Mouse (Mus musculus): ENCODE results near the gene Gm3012. TPM values are rescaled to one million over a fixed set of nuclear protein-coding genes. Genes with fewer than 3 reads are reported as not detected.
"Not testable (repeated sequence)": the region's sequence is repeated elsewhere in the genome, so short reads cannot be mapped to it uniquely, and the experiment has no call there.

Gene Gm3012
- not detected for total RNA-seq (2021)
- long read RNA-seq, experiment 1 = 0 reads
- long read RNA-seq, experiment 2 = 0 reads

DNA sequence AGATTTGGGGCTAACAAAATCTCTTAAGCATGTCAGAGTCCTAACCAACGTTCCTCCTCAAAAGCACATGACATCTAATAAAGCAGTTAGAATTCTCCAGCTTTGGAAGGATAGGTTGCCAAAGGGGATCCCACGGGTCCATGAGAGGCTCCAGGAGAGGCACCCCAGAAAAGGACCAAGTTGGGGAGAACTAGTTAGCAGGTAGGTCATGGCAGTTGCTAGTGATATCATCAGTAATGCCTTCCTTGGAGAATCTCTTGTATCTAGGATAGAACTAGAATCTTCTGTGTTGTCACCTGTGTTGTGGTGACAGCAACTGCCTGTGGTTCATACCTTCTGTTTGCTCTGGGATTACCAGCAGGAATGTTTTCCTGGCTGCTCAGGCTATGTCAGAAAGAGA lies at the start of gene Gm3012:
Gene Gm3012 (plus strand): TSS at position 301 of the 400 bp plus-strand sequence.
- not testable (repeated sequence) for DNase-seq (ENCODE audit: low spot score in 2 of 2)

DNA sequence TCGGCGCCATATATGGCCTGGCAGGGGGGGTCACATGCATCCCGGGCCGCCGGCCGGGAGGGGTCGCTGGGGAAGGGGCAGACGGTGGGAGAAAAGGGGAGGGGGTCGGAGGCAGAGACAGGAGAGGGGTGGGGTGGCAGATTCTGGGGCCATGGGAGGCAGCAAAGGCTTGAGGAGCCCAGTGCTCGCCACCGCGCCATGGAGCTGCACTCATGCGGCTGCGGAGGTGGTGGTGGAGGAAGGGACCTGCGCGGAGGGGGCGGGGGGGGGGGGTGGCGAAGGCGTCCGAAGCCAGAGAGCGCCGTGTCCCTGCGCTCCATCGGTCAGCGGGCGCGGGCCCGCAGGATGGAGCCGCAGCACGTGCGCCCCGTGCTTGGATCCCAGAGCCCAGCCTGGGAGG lies 17.4 kb downstream of the Gm3012 start, which contains the start of gene Gm3020:
Gene Gm3020 (plus strand): TSS at position 301 of the 400 bp plus-strand sequence.
- not testable (repeated sequence) for DNase-seq (ENCODE audit: low spot score in 2 of 2)

DNA sequence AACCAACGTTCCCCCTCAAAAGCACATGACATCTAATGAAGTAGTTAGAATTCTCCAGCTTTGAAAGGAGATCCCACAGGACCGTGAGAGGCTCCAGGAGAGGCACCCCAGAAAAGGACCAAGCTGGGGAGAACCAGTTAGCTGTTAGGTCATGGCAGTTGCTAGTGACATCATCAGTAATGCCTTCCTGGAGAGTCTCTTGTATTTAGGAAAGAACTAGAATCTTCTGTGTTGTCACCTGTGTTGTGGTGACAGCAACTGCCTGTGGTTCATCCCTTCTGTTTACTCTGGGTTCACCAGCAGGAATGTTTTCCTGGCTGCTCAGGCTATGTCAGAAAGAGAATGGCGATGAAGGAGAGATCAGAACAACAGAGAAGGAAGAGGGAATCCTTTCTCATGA lies 54.2 kb downstream of the Gm3012 start, which contains the start of gene Gm3043:
Gene Gm3043 (plus strand): TSS at position 301 of the 400 bp plus-strand sequence.
- DNase-seq (ENCODE audit: low spot score in 2 of 2) = not testable (repeated sequence)

Other genes with a start within 250 kb of the Gm3012 start
- gene Gm10413, start 239.4 kb upstream of the Gm3012 start, total RNA-seq (2021) = not detected
- not detected for gene Gm10409, start 221.9 kb upstream of the Gm3012 start, total RNA-seq (2021)
- not detected for gene Gm3005, start 206.4 kb upstream of the Gm3012 start, total RNA-seq (2021)
- not detected for gene Gm10408, start 185.1 kb upstream of the Gm3012 start, total RNA-seq (2021)
- not detected for gene Gm3020, start 17.5 kb downstream of the Gm3012 start, total RNA-seq (2021)
- gene Gm3043, start 54.3 kb downstream of the Gm3012 start, total RNA-seq (2021) = not detected
- not detected for gene Gm3002, start 175.6 kb downstream of the Gm3012 start, total RNA-seq (2021)
- gene Gm3033, start 211.7 kb downstream of the Gm3012 start, total RNA-seq (2021) = not detected
- not detected for gene Gm2916, start 249.7 kb downstream of the Gm3012 start, total RNA-seq (2021)

Data from adrenal gland, adult 18-20 months (tissue).